Mouse (Mus musculus) liver, embryonic 14.5 days (tissue): Measurements from ENCODE around the gene Sh3pxd2a. TPM values are rescaled to one million over a fixed set of nuclear protein-coding genes. Genes with fewer than 3 reads are reported as not detected.

ENCODE experiments used
- ATAC-seq: fragments of 200-750 bp; cut with Nextera tagmentation; 2 replicates; pipeline ENCODE4 v1.8.0; 2017; ENCODE audit warnings: moderate number of reproducible peaks, mild to moderate bottlenecking, moderate library complexity; ENCODE audit not compliant: insufficient read depth
- DNase-seq, 3 experiments: peaks; one replicate each; pipeline ENCODE4 v3.0.0-alpha.2; 2012 to 2013; ENCODE audit warnings: low read depth in 3 of 3, low spot score in 3 of 3
- H3K27ac ChIP-seq: fragments of 300-500 bp; sonication (generic); 2 replicates; pipeline ENCODE4 v1.5.1; 2014; ENCODE audit warnings: moderate library complexity, mild to moderate bottlenecking, control low read depth, inconsistent platforms
- H3K27me3 ChIP-seq: fragments of 300-500 bp; sonication (generic); 2 replicates; pipeline ENCODE4 v1.6.1; 2014; ENCODE audit warnings: mild to moderate bottlenecking, low read length, moderate library complexity; ENCODE audit not compliant: control insufficient read depth, insufficient read depth
- H3K36me3 ChIP-seq: fragments of 300-500 bp; sonication (generic); replicated peaks from 2 replicates; pipeline ENCODE4 v1.6.1; 2014; ENCODE audit warnings: low read depth; ENCODE audit not compliant: control insufficient read depth, insufficient read depth
- H3K4me1 ChIP-seq, 2 experiments: fragments of 200-500 bp in 1 of 2; fragments of 300-500 bp in 1 of 2; sonication (generic) in 1 of 2; replicated peaks; 2 replicates each; pipeline ENCODE4 v1.6.1; 2012 to 2014; ENCODE audit warnings: antibody characterized with exemption in 1 of 2, inconsistent platforms in 1 of 2, low read length in 1 of 2; ENCODE audit not compliant: control insufficient read depth in 2 of 2, insufficient read depth in 2 of 2
- H3K4me2 ChIP-seq: fragments of 300-500 bp; sonication (generic); 2 replicates; pipeline ENCODE4 v1.6.1; 2014; ENCODE audit warnings: low read depth, mild to moderate bottlenecking, control low read depth, moderate library complexity
- H3K4me3 ChIP-seq, 2 experiments: fragments of 200-500 bp in 1 of 2; fragments of 300-500 bp in 1 of 2; sonication (generic) in 1 of 2; 2 replicates each; pipeline ENCODE4 v1.5.1; 2012 to 2014; ENCODE audit warnings: low read depth in 2 of 2, low read length in 2 of 2, mild to moderate bottlenecking in 2 of 2, control low read depth in 1 of 2, inconsistent platforms in 1 of 2, moderate library complexity in 1 of 2; ENCODE audit not compliant: insufficient read depth in 1 of 2
- H3K9ac ChIP-seq: fragments of 300-500 bp; sonication (generic); replicated peaks from 2 replicates; pipeline ENCODE4 v1.6.1; 2014; ENCODE audit warnings: mild to moderate bottlenecking, control low read depth, moderate library complexity
- H3K9me3 ChIP-seq: fragments of 300-500 bp; sonication (generic); 2 replicates; pipeline ENCODE4 v1.6.1; 2016; ENCODE audit warnings: low read length, mixed read lengths; ENCODE audit not compliant: control insufficient read depth
- CTCF ChIP-seq: IDR thresholded peaks from 2 replicates; pipeline ENCODE4 v1.5.1; 2016; ENCODE audit warnings: antibody characterized with exemption, low read depth, control low read depth
- EP300 ChIP-seq: IDR thresholded peaks from 2 replicates; pipeline ENCODE4 v1.6.1; 2016; ENCODE audit warnings: antibody characterized with exemption, low read depth
- WGBS: fragments of 180-500 bp; shearing (Covaris S2); extraction: QIAGEN DNeasy Blood & Tissue Kit; methylation state at CpG from one replicate; pipeline ENCODE4 v1.1.7; 2014; ENCODE audit not compliant: insufficient replicate concordance; 5-methylcytosine and 5-hydroxymethylcytosine counted together
- polyA plus RNA-seq, 2 experiments: library from polyadenylated mRNA; depleted of rRNA in 1 of 2; stranded (reverse) in 1 of 2; unstranded in 1 of 2; fragments of >200 nt; fragmentation: Nextera tagmentation in 1 of 2; extraction: Ambion mirVana in 1 of 2; gene quantifications; 2 replicates each; pipeline versions ENCODE4 v1.2.1 to v1.2.3; 2012 to 2014

Gene Sh3pxd2a
- polyA plus RNA-seq, 2 experiments = 0.50 to 1.6 TPM

GRCm38 (mm10) chr19:47381011-47381410, 83.2 kb downstream of the Sh3pxd2a start:
- Histone ChIP-seq H3K9ac (no peak overlapping the region), H3K4me2 (no peak overlapping the region), H3K36me3 (no peaks in the 10 kb centered on the region), H3K4me3 (no peak overlapping the region), H3K27me3 (no peaks in the 10 kb centered on the region), H3K27ac (no peak overlapping the region), H3K9me3 (no peaks in the 10 kb centered on the region), H3K4me1 (peaks cover 56 to 57% of the 10 kb centered on the region in 2 experiments)
- DNase-seq (no peak), ATAC-seq (no peak)
- 86% methylated on average over 15 of the region's 15 CpGs for WGBS
- TF ChIP-seq CTCF (no peak), EP300 (no peak)

DNA sequence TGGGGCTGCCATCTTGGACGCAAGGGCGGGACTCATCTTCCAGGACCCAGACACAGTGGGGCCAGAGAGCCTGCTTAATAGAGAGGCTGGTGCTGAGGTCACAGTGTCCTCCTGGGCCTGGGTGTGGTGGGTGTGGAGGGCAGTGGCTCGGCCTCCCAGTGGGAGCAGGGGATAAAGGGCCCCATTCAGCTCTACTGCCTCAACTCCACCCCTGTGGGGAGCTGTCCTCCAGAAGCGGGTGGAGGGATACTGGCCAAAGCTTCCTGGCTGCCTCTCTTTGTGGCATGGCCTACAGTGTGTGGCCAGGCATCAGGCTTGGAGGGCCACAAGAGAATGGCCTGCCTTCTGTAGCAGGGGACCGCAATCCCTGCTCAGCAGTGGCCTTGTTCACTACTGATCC, 85.1 kb downstream of the Sh3pxd2a start:
- TF ChIP-seq EP300 (no peak), CTCF (peak; percentile 74)
- Histone ChIP-seq H3K36me3 (no peaks in the 10 kb centered on the region), H3K4me1 (peaks cover 38 to 39% of the 10 kb centered on the region in 2 experiments), H3K4me2 (peak overlapping the region; percentile 62), H3K27ac (peak overlapping the region; percentile 84), H3K9ac (peak overlapping the region; percentile 67), H3K9me3 (no peaks in the 10 kb centered on the region), H3K27me3 (no peaks in the 10 kb centered on the region), H3K4me3 (0 out of 4 replicates have a peak overlapping the region, but pooled peaks of 1 of the 2 experiments have one; percentile 22)
- WGBS = 49% methylated on average over 5 of the region's 5 CpGs
- ATAC-seq = peak; percentile 97
- DNase-seq = peak; percentile 75 to 80 (median 75)

GRCm38 (mm10) chr19:47374916-47375573, 89.2 kb downstream of the Sh3pxd2a start:
- TF ChIP-seq CTCF (no peak), EP300 (no peak)
- Histone ChIP-seq H3K4me1 (peaks cover 19 to 22% of the 10 kb centered on the region in 2 experiments), H3K9me3 (no peaks in the 10 kb centered on the region), H3K4me2 (no peak overlapping the region), H3K4me3 (no peak overlapping the region), H3K36me3 (no peaks in the 10 kb centered on the region), H3K27me3 (no peaks in the 10 kb centered on the region), H3K9ac (no peak overlapping the region), H3K27ac (no peak overlapping the region)
- ATAC-seq = no peak
- DNase-seq = no peak
- 76% methylated on average over 8 of the region's 8 CpGs for WGBS

GRCm38 (mm10) chr19:47374440-47374839, 89.8 kb downstream of the Sh3pxd2a start:
- Histone ChIP-seq H3K9me3 (no peaks in the 10 kb centered on the region), H3K4me2 (no peak overlapping the region), H3K9ac (no peak overlapping the region), H3K27me3 (no peaks in the 10 kb centered on the region), H3K4me1 (peaks cover 14 to 19% of the 10 kb centered on the region in 2 experiments), H3K27ac (no peak overlapping the region), H3K36me3 (no peaks in the 10 kb centered on the region), H3K4me3 (no peak overlapping the region)
- 26% methylated on average over 4 of the region's 4 CpGs for WGBS
- peak; percentile 54 to 62 (median 56) for DNase-seq
- TF ChIP-seq CTCF (peak; percentile 93), EP300 (no peak)
- no peak for ATAC-seq

GRCm38 (mm10) chr19:47372044-47372443, 92.2 kb downstream of the Sh3pxd2a start:
- Histone ChIP-seq H3K27ac (no peak overlapping the region), H3K4me2 (no peak overlapping the region), H3K36me3 (no peaks in the 10 kb centered on the region), H3K9ac (no peak overlapping the region), H3K4me1 (peaks cover 0 to 5% of the 10 kb centered on the region in 2 experiments; a peak in 2 of 4 replicates), H3K9me3 (no peaks in the 10 kb centered on the region), H3K4me3 (no peak overlapping the region), H3K27me3 (no peaks in the 10 kb centered on the region)
- WGBS = 68% methylated on average over 5 of the region's 5 CpGs
- ATAC-seq (no peak), DNase-seq (no peak)
- no peak for TF ChIP-seq EP300
- peak; percentile 41; the same call in 1 of the 2 replicates for TF ChIP-seq CTCF
